Mouse (Mus musculus) MEL (cell line): ENCODE measurements around the gene CN725425. TPM values are rescaled to one million over a fixed set of nuclear protein-coding genes. Genes with fewer than 3 reads are reported as not detected.

Source experiments
- DNase-seq: peaks from one replicate; pipeline ENCODE4 v3.0.0; 2011; ENCODE audit warnings: low read depth, low spot score
- H3K27ac ChIP-seq: 2 replicates; pipeline ENCODE4 v1.5.1; 2012; ENCODE audit warnings: low read depth, mild to moderate bottlenecking, control low read depth, low read length, moderate library complexity; ENCODE audit not compliant: control insufficient read depth
- H3K27me3 ChIP-seq, 2 experiments: fragments of 150-350 bp in 1 of 2; sonication (generic) in 1 of 2; 2 replicates each; pipeline ENCODE4 v1.6.1; 2012; ENCODE audit warnings: low read length in 2 of 2, mild to moderate bottlenecking in 2 of 2, improper control_type of control experiment in 1 of 2, moderate library complexity in 1 of 2; ENCODE audit not compliant: insufficient read depth in 2 of 2, control insufficient read depth in 1 of 2
- H3K36me3 ChIP-seq, 2 experiments: 2 replicates each; pipeline ENCODE4 v1.6.1; 2012 to 2014; ENCODE audit warnings: low read length in 2 of 2, improper control_type of control experiment in 1 of 2, inconsistent platforms in 1 of 2, mild to moderate bottlenecking in 1 of 2; ENCODE audit not compliant: insufficient read depth in 2 of 2, control insufficient read depth in 1 of 2
- H3K4me1 ChIP-seq, 2 experiments: fragments of 150-350 bp in 1 of 2; sonication (generic) in 1 of 2; 2 replicates each; pipeline ENCODE4 v1.6.1; 2012; ENCODE audit warnings: low read length in 2 of 2, improper control_type of control experiment in 1 of 2, mild to moderate bottlenecking in 1 of 2; ENCODE audit not compliant: insufficient read depth in 2 of 2, control insufficient read depth in 1 of 2
- H3K4me3 ChIP-seq, 2 experiments: fragments of 150-350 bp in 1 of 2; sonication (generic) in 1 of 2; 2 replicates each; pipeline ENCODE4 v1.5.1; 2012; ENCODE audit warnings: low read depth in 2 of 2, low read length in 2 of 2, mild to moderate bottlenecking in 2 of 2, moderate library complexity in 2 of 2, control low read depth in 1 of 2, improper control_type of control experiment in 1 of 2; ENCODE audit not compliant: control insufficient read depth in 1 of 2, insufficient read depth in 1 of 2
- H3K79me2 ChIP-seq: 2 replicates; pipeline ENCODE4 v1.6.1; 2012; ENCODE audit warnings: mild to moderate bottlenecking, low read length, moderate library complexity; ENCODE audit not compliant: control insufficient read depth, poor library complexity, insufficient read depth
- H3K9ac ChIP-seq: 2 replicates; pipeline ENCODE4 v1.6.1; 2012; ENCODE audit warnings: low read depth, mild to moderate bottlenecking, control low read depth, low read length, moderate library complexity; ENCODE audit not compliant: control insufficient read depth, poor library complexity, severe bottlenecking
- H3K9me3 ChIP-seq: fragments of 150-350 bp; sonication (generic); replicated peaks from 2 replicates; pipeline ENCODE4 v1.6.1; 2012; ENCODE audit warnings: mild to moderate bottlenecking, low read length, improper control_type of control experiment, moderate library complexity; ENCODE audit not compliant: insufficient read depth
- BHLHE40 ChIP-seq: IDR thresholded peaks from 2 replicates; pipeline ENCODE4 v1.6.1; 2012; ENCODE audit warnings: low read depth, mild to moderate bottlenecking, inconsistent platforms, low read length, improper control_type of control experiment, borderline replicate concordance
- CHD1 ChIP-seq: IDR thresholded peaks from 2 replicates; pipeline ENCODE4 v1.6.1; 2012; ENCODE audit warnings: low read depth, mild to moderate bottlenecking, inconsistent platforms, low read length, improper control_type of control experiment
- ELF1 ChIP-seq: IDR thresholded peaks from 2 replicates; pipeline ENCODE4 v1.6.1; 2014; ENCODE audit warnings: low read depth, mild to moderate bottlenecking, inconsistent platforms, low read length, improper control_type of control experiment, moderate library complexity
- EP300 ChIP-seq, 2 experiments: IDR thresholded peaks; 2 replicates each; pipeline ENCODE4 v1.6.1; 2011; ENCODE audit warnings: improper control_type of control experiment in 2 of 2, low read length in 2 of 2, low read depth in 1 of 2, mild to moderate bottlenecking in 1 of 2
- HCFC1 ChIP-seq: IDR thresholded peaks from 2 replicates; pipeline ENCODE4 v1.6.1; 2012; ENCODE audit warnings: low read depth, mild to moderate bottlenecking, inconsistent platforms, low read length, improper control_type of control experiment, moderate library complexity
- JUND ChIP-seq: IDR thresholded peaks from 2 replicates; pipeline ENCODE4 v1.6.1; 2011; ENCODE audit warnings: low read depth, mild to moderate bottlenecking, improper control_type of control experiment, low read length
- KAT2A ChIP-seq: conservative IDR thresholded peaks from 2 replicates; pipeline ENCODE4 v1.6.1; 2012; ENCODE audit warnings: low read depth, low read length, improper control_type of control experiment, inconsistent platforms
- MAFK ChIP-seq: IDR thresholded peaks from 2 replicates; pipeline ENCODE4 v1.6.1; 2011; ENCODE audit warnings: low read depth, mild to moderate bottlenecking, low read length, improper control_type of control experiment, borderline replicate concordance
- MAZ ChIP-seq: IDR thresholded peaks from 2 replicates; pipeline ENCODE4 v1.6.1; 2012; ENCODE audit warnings: low read depth, mild to moderate bottlenecking, inconsistent platforms, low read length, improper control_type of control experiment
- MEF2A ChIP-seq: IDR thresholded peaks from 2 replicates; pipeline ENCODE4 v1.6.1; 2014; ENCODE audit warnings: low read depth, mild to moderate bottlenecking, inconsistent platforms, low read length, improper control_type of control experiment; ENCODE audit not compliant: poor library complexity, insufficient replicate concordance, severe bottlenecking; ENCODE audit errors: extremely low read depth
- MYB ChIP-seq: IDR thresholded peaks from 2 replicates; pipeline ENCODE4 v1.6.1; 2011; ENCODE audit warnings: mild to moderate bottlenecking, low read depth, low read length, improper control_type of control experiment
- NELFE ChIP-seq: IDR thresholded peaks from 2 replicates; pipeline ENCODE4 v1.6.1; 2011; ENCODE audit warnings: low read depth, low read length, improper control_type of control experiment
- POLR2A ChIP-seq, 2 experiments: IDR thresholded peaks; 2 replicates each; pipeline ENCODE4 v1.6.1; 2011 to 2012; ENCODE audit warnings: low read length in 2 of 2, mild to moderate bottlenecking in 2 of 2, control low read depth in 1 of 2, improper control_type of control experiment in 1 of 2, low read depth in 1 of 2, moderate library complexity in 1 of 2; ENCODE audit not compliant: control insufficient read depth in 1 of 2, insufficient read depth in 1 of 2, poor library complexity in 1 of 2
- POLR2AphosphoS2 ChIP-seq: IDR thresholded peaks from 2 replicates; pipeline ENCODE4 v1.6.1; 2011; ENCODE audit warnings: low read length, improper control_type of control experiment
- RAD21 ChIP-seq: IDR thresholded peaks from 2 replicates; pipeline ENCODE4 v1.6.1; 2011; ENCODE audit warnings: mild to moderate bottlenecking, low read depth, low read length, improper control_type of control experiment
- SIN3A ChIP-seq: IDR thresholded peaks from 2 replicates; pipeline ENCODE4 v1.6.1; 2012; ENCODE audit warnings: low read length, improper control_type of control experiment, inconsistent platforms
- SMC3 ChIP-seq: IDR thresholded peaks from 2 replicates; pipeline ENCODE4 v1.6.1; 2011; ENCODE audit warnings: low read depth, low read length, improper control_type of control experiment
- TCF12 ChIP-seq: IDR thresholded peaks from 2 replicates; pipeline ENCODE4 v1.6.1; 2014; ENCODE audit warnings: low read depth, mild to moderate bottlenecking, inconsistent platforms, low read length, improper control_type of control experiment, moderate library complexity
- USF1 ChIP-seq: IDR thresholded peaks from 2 replicates; pipeline ENCODE4 v1.6.1; 2014; ENCODE audit warnings: low read depth, mild to moderate bottlenecking, inconsistent platforms, low read length, improper control_type of control experiment, moderate library complexity
- ZC3H11A ChIP-seq: IDR thresholded peaks from 2 replicates; pipeline ENCODE4 v1.6.1; 2012; ENCODE audit warnings: low read depth, mild to moderate bottlenecking, inconsistent platforms, low read length, improper control_type of control experiment
- ZMIZ1 ChIP-seq: IDR thresholded peaks from 2 replicates; pipeline ENCODE4 v1.6.1; 2012; ENCODE audit warnings: low read depth, mild to moderate bottlenecking, inconsistent platforms, low read length, improper control_type of control experiment, moderate library complexity
- polyA plus RNA-seq, 2 experiments: library from polyadenylated mRNA; stranded (reverse) in 1 of 2; unstranded in 1 of 2; fragments of >175 nt in 1 of 2; fragments of >200 nt in 1 of 2; gene quantifications; 2 replicates each; pipeline versions ENCODE4 v1.2.1 to v1.2.4; 2012; ENCODE audit warnings: low replicate concordance in 2 of 2, low read depth in 1 of 2; ENCODE audit not compliant: insufficient read length in 2 of 2, insufficient read depth in 1 of 2, missing spikeins in 1 of 2
- total RNA-seq: library from RNA; depleted of rRNA; stranded (reverse); fragments of 300-350 nt; gene quantifications from 2 replicates; pipeline ENCODE4 v1.2.3, GENCODE M21; 2012; rRNA removed

Gene CN725425
- total RNA-seq: not detected in 2 replicates
- polyA plus RNA-seq: not detected

GRCm38 (mm10) chr15:91199256-91199905, at the start of gene CN725425:
TSS of gene CN725425 (plus strand) at chr15:91199494.
- H3K4me3 ChIP-seq: no peak within 1 kb of the TSS
- H3K9ac ChIP-seq: no peak within 1 kb of the TSS
- H3K36me3 ChIP-seq: no peaks in the 10 kb centered on the region
- no peaks in the 10 kb centered on the region for H3K9me3 ChIP-seq
- no peak for DNase-seq
- H3K79me2 ChIP-seq: no peaks in the 10 kb centered on the region
- H3K27me3 ChIP-seq: no peaks in the 10 kb centered on the region
- H3K4me1 ChIP-seq: no peaks in the 10 kb centered on the region
- H3K27ac ChIP-seq: no peak within 1 kb of the TSS
- TF ChIP-seq POLR2A (IDR thresholded peaks at IDR 0.05; ENCODE audit: control insufficient read depth in 1 of 2, insufficient read depth in 1 of 2, low read depth in 1 of 2, low read length in 2 of 2, poor library complexity in 1 of 2) (no peak), JUND (no peak), MAZ (no peak), USF1 (no peak), HCFC1 (no peak), POLR2AphosphoS2 (no peak), SMC3 (no peak), MYB (no peak), TCF12 (no peak), NELFE (no peak), EP300 (IDR thresholded peaks at IDR 0.05; ENCODE audit: low read depth in 1 of 2, low read length in 2 of 2) (no peak), ZC3H11A (no peak), ELF1 (no peak), BHLHE40 (no peak), MEF2A (no peak), CHD1 (no peak), RAD21 (no peak)

- no peak overlapping the region for H3K4me3 ChIP-seq
- DNase-seq: no peak
- no peaks in the 10 kb centered on the region for H3K36me3 ChIP-seq
- H3K9ac ChIP-seq: no peak overlapping the region
- H3K9me3 ChIP-seq: no peaks in the 10 kb centered on the region
- H3K79me2 ChIP-seq: no peaks in the 10 kb centered on the region
- TF ChIP-seq HCFC1: no peak
- TF ChIP-seq KAT2A: no peak
- no peak for TF ChIP-seq ZMIZ1
- no peak for TF ChIP-seq TCF12
- no peak for TF ChIP-seq NELFE
- TF ChIP-seq BHLHE40: no peak
- no peak for TF ChIP-seq MAFK
- no peak for TF ChIP-seq MAZ
- no peak for TF ChIP-seq SIN3A
- TF ChIP-seq, all 39 proteins: peak for 0
- H3K27ac ChIP-seq: no peak overlapping the region
- H3K4me1 ChIP-seq: no peaks in the 10 kb centered on the region
- H3K27me3 ChIP-seq: no peaks in the 10 kb centered on the region
These were observed 46.7 kb upstream of the CN725425 start for GRCm38 (mm10) chr15:91152592-91152991.
